Mouse (Mus musculus) cerebellum, adult 2 months (tissue): Measurements from ENCODE around the gene Rmi2. TPM values are rescaled to one million over a fixed set of nuclear protein-coding genes. Genes with fewer than 3 reads are reported as not detected.

Experiments
- DNase-seq, 2 experiments: peaks; one replicate each; pipeline ENCODE4 v3.0.0; 2021
- H3K27ac ChIP-seq: fragments of 200-500 bp; 2 replicates; pipeline ENCODE4 v1.5.1; 2012; ENCODE audit warnings: low read length, control low read depth, inconsistent platforms; ENCODE audit not compliant: insufficient read depth
- H3K27me3 ChIP-seq: fragments of 200-500 bp; 2 replicates; pipeline ENCODE4 v1.6.1; 2012; ENCODE audit warnings: inconsistent platforms, mild to moderate bottlenecking, low read length, moderate library complexity; ENCODE audit not compliant: control insufficient read depth, insufficient read depth
- H3K4me1 ChIP-seq: fragments of 200-500 bp; 2 replicates; pipeline ENCODE4 v1.6.1; 2011; ENCODE audit warnings: low read length; ENCODE audit not compliant: control insufficient read depth, insufficient read depth
- H3K4me3 ChIP-seq: fragments of 200-500 bp; replicated peaks from 2 replicates; pipeline ENCODE3; 2011; ENCODE audit warnings: mild to moderate bottlenecking, low read depth, low read length, control low read depth; ENCODE audit not compliant: insufficient read depth
- CTCF ChIP-seq: fragments of 200-500 bp; IDR thresholded peaks from 2 replicates; pipeline ENCODE4 v1.5.1; 2011; ENCODE audit warnings: low read depth, mild to moderate bottlenecking, control low read depth, low read length, moderate library complexity, borderline replicate concordance; ENCODE audit not compliant: insufficient read depth
- POLR2A ChIP-seq: fragments of 200-500 bp; IDR thresholded peaks from 2 replicates; pipeline ENCODE4 v1.6.1; 2011; ENCODE audit warnings: low read length, control low read depth, borderline replicate concordance; ENCODE audit not compliant: insufficient read depth
- WGBS: fragments of 180-500 bp; shearing (Covaris S2); methylation state at CpG from one replicate; pipeline ENCODE4 v1.1.7; 2018; 5-methylcytosine and 5-hydroxymethylcytosine counted together
- polyA plus RNA-seq: library from polyadenylated mRNA; depleted of rRNA; stranded (reverse); fragments of >200 nt; gene quantifications from 2 replicates; pipeline ENCODE4 v1.2.3, GENCODE M21; 2012; rRNA removed

Rmi2 gene
- polyA plus RNA-seq, 1 experiment: 0.52 TPM

- WGBS: 96% methylated on average over 4 of the region's 4 CpGs
- no peak for TF ChIP-seq CTCF
- TF ChIP-seq POLR2A: no peak
Observed at GRCm38 (mm10) chr16:10939932-10940331, 105.1 kb downstream of the Rmi2 start.

GRCm38 (mm10) chr16:10940661-10941060 is 105.8 kb downstream of the Rmi2 start:
- Histone ChIP-seq H3K27me3 (no peaks in the 10 kb centered on the region), H3K4me1 (no peaks in the 10 kb centered on the region), H3K27ac (no peak overlapping the region), H3K4me3 (no peak overlapping the region)
- TF ChIP-seq POLR2A: no peak
- no peak for TF ChIP-seq CTCF
- 88% methylated on average over 2 of the region's 2 CpGs for WGBS
- DNase-seq: no peak

More at GRCm38 (mm10) chr16:10939932-10940331, 105.1 kb downstream of the Rmi2 start:
- no peak for DNase-seq
- no peaks in the 10 kb centered on the region for H3K27me3 ChIP-seq
- no peak overlapping the region for H3K4me3 ChIP-seq
- H3K27ac ChIP-seq: no peak overlapping the region
- H3K4me1 ChIP-seq: no peaks in the 10 kb centered on the region

Other genes starting within 250 kb of the Rmi2 start
- gene Socs1, start 49.5 kb upstream of the Rmi2 start, polyA plus RNA-seq: 1.1 and 1.3 TPM in 2 replicates
- not detected in 2 replicates for gene Tnp2, start 46.4 kb upstream of the Rmi2 start, polyA plus RNA-seq
- not detected in 2 replicates for gene Prm3, start 44.1 kb upstream of the Rmi2 start, polyA plus RNA-seq
- gene Prm2, start 38.9 kb upstream of the Rmi2 start, polyA plus RNA-seq: not detected in 2 replicates
- not detected in 2 replicates for gene Prm1, start 29.2 kb upstream of the Rmi2 start, polyA plus RNA-seq
- gene Gm11172, start 22.1 kb upstream of the Rmi2 start, polyA plus RNA-seq: not detected in 2 replicates
- 124 and 138 TPM in 2 replicates for gene Snn, start 225.9 kb downstream of the Rmi2 start, polyA plus RNA-seq
- 60.7 and 82.3 TPM in 2 replicates for gene Litaf, start 231.1 kb downstream of the Rmi2 start, polyA plus RNA-seq